Mouse (Mus musculus) heart, postnatal 0 days (tissue): ENCODE measurements at regions not wholly inside any gene's neighbourhood (a gene's known extent, or its start where the extent isn't known, plus 50 kb on each side); places are given as distances from the start of the nearest gene placed in this dataset.

Source experiments
- CTCF ChIP-seq: IDR thresholded peaks from 2 replicates; pipeline ENCODE4 v1.5.1; 2016; ENCODE audit warnings: antibody characterized with exemption, control low read depth, low read depth
- EP300 ChIP-seq: IDR thresholded peaks from 2 replicates; pipeline ENCODE4 v1.6.1; 2016; ENCODE audit warnings: antibody characterized with exemption, low read depth

GRCm38 (mm10) chr5:133715830-133716229 lies 383.7 kb upstream of the Castor2 start:
- TF ChIP-seq EP300 (no peak), CTCF (no peak)
